Mouse (Mus musculus) heart, embryonic 16.5 days (tissue): ENCODE data around the gene Myrip. TPM values are rescaled to one million over a fixed set of nuclear protein-coding genes. Genes with fewer than 3 reads are reported as not detected.

Experiments used
- ATAC-seq: fragments of 200-750 bp; cut with Nextera tagmentation; replicated peaks from 2 replicates; pipeline ENCODE4 v1.8.0; 2017; ENCODE audit warnings: moderate number of reproducible peaks; ENCODE audit not compliant: insufficient read depth, low FRiP score; ENCODE audit errors: extremely low read depth
- H3K27ac ChIP-seq: fragments of 300-500 bp; sonication (generic); 2 replicates; pipeline ENCODE4 v1.5.1; 2014; ENCODE audit warnings: mild to moderate bottlenecking, low read length, control low read depth, moderate library complexity
- H3K27me3 ChIP-seq: fragments of 300-500 bp; sonication (generic); 2 replicates; pipeline ENCODE4 v1.6.1; 2014; ENCODE audit warnings: low read length, mixed read lengths; ENCODE audit not compliant: control insufficient read depth, insufficient read depth
- H3K36me3 ChIP-seq: fragments of 300-500 bp; sonication (generic); 2 replicates; pipeline ENCODE4 v1.6.1; 2014; ENCODE audit not compliant: control insufficient read depth, insufficient read depth
- H3K4me1 ChIP-seq: fragments of 300-500 bp; sonication (generic); 2 replicates; pipeline ENCODE4 v1.6.1; 2014; ENCODE audit warnings: low read length, mixed read lengths; ENCODE audit not compliant: control insufficient read depth, insufficient read depth
- H3K4me2 ChIP-seq: fragments of 300-500 bp; sonication (generic); 2 replicates; pipeline ENCODE4 v1.6.1; 2014; ENCODE audit warnings: low read depth, mild to moderate bottlenecking, control low read depth, low read length
- H3K4me3 ChIP-seq: fragments of 300-500 bp; sonication (generic); 2 replicates; pipeline ENCODE4 v1.5.1; 2014; ENCODE audit warnings: mild to moderate bottlenecking, control low read depth, low read length
- H3K9ac ChIP-seq: fragments of 300-500 bp; sonication (generic); 2 replicates; pipeline ENCODE4 v1.6.1; 2014; ENCODE audit warnings: low read length, control low read depth
- H3K9me3 ChIP-seq: fragments of 300-500 bp; sonication (generic); replicated peaks from 2 replicates; pipeline ENCODE4 v1.6.1; 2016; ENCODE audit warnings: low read length; ENCODE audit not compliant: control insufficient read depth
- WGBS: fragments of 180-500 bp; shearing (Covaris S2); extraction: QIAGEN DNeasy Blood & Tissue Kit; methylation state at CpG from one replicate; pipeline ENCODE4 v1.1.7; 2014; 5-methylcytosine and 5-hydroxymethylcytosine counted together
- polyA plus RNA-seq: library from polyadenylated mRNA; unstranded; fragments of >200 nt; fragmentation: Nextera tagmentation; extraction: Ambion mirVana; gene quantifications from 2 replicates; pipeline ENCODE4 v1.2.1, GENCODE M21; 2015

The Myrip gene
- polyA plus RNA-seq, 1 experiment from 2014 or later = 0.17 TPM

GRCm38 (mm10) chr9:120483101-120483500 is 181.8 kb downstream of the Myrip start:
- H3K4me2 ChIP-seq = no peak overlapping the region
- H3K4me3 ChIP-seq = no peak overlapping the region
- H3K9ac ChIP-seq = no peak overlapping the region
- 0 out of 2 replicates have a peak, but pooled peaks cover 1% of the 10 kb centered on the region for H3K4me1 ChIP-seq
- no peak for ATAC-seq
- no peaks in the 10 kb centered on the region for H3K9me3 ChIP-seq
- WGBS = 76% methylated on average over 8 of the region's 8 CpGs
- no peaks in the 10 kb centered on the region for H3K36me3 ChIP-seq
- H3K27ac ChIP-seq = no peak overlapping the region
- no peaks in the 10 kb centered on the region for H3K27me3 ChIP-seq

- WGBS = 58% methylated on average over 8 of the region's 8 CpGs
- ATAC-seq = no peak
- no peak overlapping the region for H3K4me2 ChIP-seq
- no peak overlapping the region for H3K9ac ChIP-seq
- H3K4me3 ChIP-seq = no peak overlapping the region
- no peaks in the 10 kb centered on the region for H3K9me3 ChIP-seq
- no peaks in the 10 kb centered on the region for H3K27me3 ChIP-seq
- no peaks in the 10 kb centered on the region for H3K4me1 ChIP-seq
- H3K27ac ChIP-seq = no peak overlapping the region
- H3K36me3 ChIP-seq = no peaks in the 10 kb centered on the region
These were observed 185.8 kb downstream of the Myrip start for GRCm38 (mm10) chr9:120487076-120487475.

- Histone ChIP-seq H3K9me3 (no peaks in the 10 kb centered on the region), H3K27ac (no peak overlapping the region), H3K36me3 (peaks cover 18% of the 10 kb centered on the region), H3K4me1 (peaks cover 9% of the 10 kb centered on the region; the same call in 1 of the 2 replicates), H3K4me2 (peak overlapping the region; percentile 86), H3K4me3 (peak overlapping the region; percentile 76), H3K27me3 (no peaks in the 10 kb centered on the region), H3K9ac (no peak overlapping the region)
- ATAC-seq = no peak
- WGBS = 83% methylated on average over 3 of the region's 3 CpGs
These were observed 190.2 kb downstream of the Myrip start for GRCm38 (mm10) chr9:120491509-120491908.

- Histone ChIP-seq H3K9ac (peak within 1 kb of the TSS; percentile 93), H3K9me3 (no peaks in the 10 kb centered on the region), H3K4me1 (peaks cover 11% of the 10 kb centered on the region; the same call in 1 of the 2 replicates), H3K27ac (peak within 1 kb of the TSS; percentile 82), H3K4me3 (peak within 1 kb of the TSS; percentile 76), H3K4me2 (peak within 1 kb of the TSS; percentile 86), H3K27me3 (no peaks in the 10 kb centered on the region), H3K36me3 (peaks cover 18% of the 10 kb centered on the region)
- ATAC-seq = peak; percentile 14; the same call in 1 of the 2 replicates
- WGBS = 4% methylated on average over 19 of the region's 19 CpGs
These were observed 190.7 kb downstream of the Myrip start, which contains the start of gene Eif1b for GRCm38 (mm10) chr9:120492010-120492399. Gene Eif1b (plus strand): TSS chr9:120492232.

- peak overlapping the region; percentile 93 for H3K9ac ChIP-seq
- H3K4me1 ChIP-seq = peaks cover 11% of the 10 kb centered on the region; the same call in 1 of the 2 replicates
- no peaks in the 10 kb centered on the region for H3K9me3 ChIP-seq
- no peaks in the 10 kb centered on the region for H3K27me3 ChIP-seq
- H3K4me2 ChIP-seq = peak overlapping the region; percentile 86
- WGBS = under 1% methylated on average over 89 of the region's 97 CpGs
- peaks cover 18% of the 10 kb centered on the region for H3K36me3 ChIP-seq
- H3K4me3 ChIP-seq = peak overlapping the region; percentile 76
- peak; percentile 83 for ATAC-seq
- peak overlapping the region; percentile 82 for H3K27ac ChIP-seq
These were observed 191.4 kb downstream of the Myrip start for GRCm38 (mm10) chr9:120492400-120493351.

GRCm38 (mm10) chr9:120493781-120494180 is 192.5 kb downstream of the Myrip start:
- Histone ChIP-seq H3K4me2 (peak overlapping the region; percentile 86), H3K9me3 (no peaks in the 10 kb centered on the region), H3K4me1 (peaks cover 11% of the 10 kb centered on the region; the same call in 1 of the 2 replicates), H3K36me3 (peaks cover 18% of the 10 kb centered on the region), H3K4me3 (peak overlapping the region; percentile 76), H3K27ac (no peak overlapping the region), H3K27me3 (no peaks in the 10 kb centered on the region), H3K9ac (peak overlapping the region; percentile 93)
- ATAC-seq = no peak
- 65% methylated on average over 12 of the region's 12 CpGs for WGBS

- Histone ChIP-seq H3K9ac (no peak overlapping the region), H3K36me3 (peaks cover 18% of the 10 kb centered on the region), H3K4me3 (no peak overlapping the region), H3K27ac (no peak overlapping the region), H3K4me1 (peaks cover 11% of the 10 kb centered on the region; the same call in 1 of the 2 replicates), H3K9me3 (no peaks in the 10 kb centered on the region), H3K4me2 (no peak overlapping the region), H3K27me3 (no peaks in the 10 kb centered on the region)
- ATAC-seq = no peak
- WGBS = 2% methylated on average over 3 of the region's 3 CpGs
These were observed 195.4 kb downstream of the Myrip start for GRCm38 (mm10) chr9:120496691-120497090.

- H3K27me3 ChIP-seq = no peaks in the 10 kb centered on the region
- WGBS = 80% methylated on average over 5 of the region's 5 CpGs
These were observed 196.7 kb downstream of the Myrip start for GRCm38 (mm10) chr9:120497983-120498382.

More at GRCm38 (mm10) chr9:120497983-120498382, 196.7 kb downstream of the Myrip start:
- Histone ChIP-seq H3K4me2 (no peak overlapping the region), H3K36me3 (peaks cover 18% of the 10 kb centered on the region), H3K9me3 (no peaks in the 10 kb centered on the region), H3K4me3 (no peak overlapping the region), H3K27ac (no peak overlapping the region), H3K4me1 (peaks cover 11% of the 10 kb centered on the region; the same call in 1 of the 2 replicates), H3K9ac (no peak overlapping the region)
- ATAC-seq = no peak
